Mouse (Mus musculus): ENCODE measurements at regions not wholly inside any gene's neighbourhood (a gene's known extent, or its start where the extent isn't known, plus 50 kb on each side); places are given as distances from the start of the nearest gene placed in this dataset.

GRCm38 (mm10) chr8:29765831-29766230 lies 2318.4 kb downstream of the Poteg start:
- 69% methylated on average over 2 of the region's 2 CpGs for WGBS
- H3K4me3 ChIP-seq (ENCODE audit: low read length): no peak overlapping the region
- H3K27ac ChIP-seq (ENCODE audit: low read length): no peak overlapping the region
- no peaks in the 10 kb centered on the region for H3K9me3 ChIP-seq (ENCODE audit: low read length)
- no peaks in the 10 kb centered on the region for H3K36me3 ChIP-seq (ENCODE audit: insufficient read depth, low read length)
- no peak for ATAC-seq (ENCODE audit: low FRiP score, low TSS enrichment)
- no peak overlapping the region for H3K9ac ChIP-seq (replicated peaks; ENCODE audit: low read length)
- H3K4me2 ChIP-seq (replicated peaks; ENCODE audit: low read depth, low read length): no peak overlapping the region
- no peaks in the 10 kb centered on the region for H3K27me3 ChIP-seq (ENCODE audit: insufficient read depth, low read length)
- no peaks in the 10 kb centered on the region for H3K4me1 ChIP-seq (ENCODE audit: insufficient read depth, low read length)

- Histone ChIP-seq H3K36me3 (ENCODE audit: insufficient read depth, low read length) (no peaks in the 10 kb centered on the region), H3K27me3 (ENCODE audit: insufficient read depth, low read length) (no peaks in the 10 kb centered on the region), H3K4me1 (ENCODE audit: insufficient read depth, low read length) (no peaks in the 10 kb centered on the region), H3K9ac (replicated peaks; ENCODE audit: low read length) (no peak overlapping the region), H3K4me3 (ENCODE audit: low read length) (no peak overlapping the region), H3K9me3 (ENCODE audit: low read length) (no peaks in the 10 kb centered on the region), H3K4me2 (replicated peaks; ENCODE audit: low read depth, low read length) (no peak overlapping the region), H3K27ac (ENCODE audit: low read length) (no peak overlapping the region)
- ATAC-seq (ENCODE audit: low FRiP score, low TSS enrichment): peak; percentile 85
- WGBS: 50% methylated on average over 1 of the region's 1 CpGs
Observed at GRCm38 (mm10) chr8:29766252-29766920, 2318.9 kb downstream of the Poteg start.

DNA sequence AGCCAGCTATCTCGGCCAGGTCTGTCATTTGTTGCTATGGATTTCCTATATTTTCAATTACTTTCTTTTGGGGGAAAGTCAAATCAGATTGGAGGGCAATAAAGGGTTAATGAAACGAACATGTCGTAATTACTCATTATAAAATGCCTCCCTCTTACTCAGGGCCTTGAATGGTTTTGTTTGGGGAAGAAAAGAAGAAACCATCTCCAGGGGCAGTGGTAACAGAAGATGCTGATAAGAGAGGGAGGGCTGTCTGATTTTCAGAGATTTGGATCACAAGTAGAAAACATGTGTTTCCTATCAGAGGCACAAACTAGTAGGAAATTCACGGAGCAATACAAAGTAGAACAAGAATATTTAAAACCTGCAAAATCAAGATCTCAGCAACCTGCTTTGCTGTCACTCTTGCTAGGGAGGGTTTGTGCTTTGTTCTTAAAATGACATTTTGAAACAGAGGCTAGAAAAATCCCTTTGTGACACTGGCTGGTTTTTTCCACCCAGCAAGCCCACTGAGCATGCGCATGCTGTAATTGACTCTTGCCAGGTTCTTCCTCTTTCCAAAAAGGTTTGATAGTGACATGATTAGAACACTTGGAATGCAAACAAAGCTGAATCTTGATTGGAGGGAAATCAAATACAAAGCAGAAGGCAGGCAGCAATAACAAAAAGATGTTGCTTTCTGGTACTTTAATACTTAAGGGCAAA lies 2329.8 kb downstream of the Poteg start:
- no peak overlapping the region for H3K4me2 ChIP-seq (replicated peaks; ENCODE audit: low read depth, low read length)
- H3K27me3 ChIP-seq (ENCODE audit: insufficient read depth, low read length): no peaks in the 10 kb centered on the region
- 64% methylated on average over 5 of the region's 5 CpGs for WGBS
- no peak overlapping the region for H3K27ac ChIP-seq (ENCODE audit: low read length)
- no peaks in the 10 kb centered on the region for H3K4me1 ChIP-seq (ENCODE audit: insufficient read depth, low read length)
- H3K9ac ChIP-seq (replicated peaks; ENCODE audit: low read length): no peak overlapping the region
- no peak for ATAC-seq (ENCODE audit: low FRiP score, low TSS enrichment)
- no peak overlapping the region for H3K4me3 ChIP-seq (ENCODE audit: low read length)
- H3K36me3 ChIP-seq (ENCODE audit: insufficient read depth, low read length): no peaks in the 10 kb centered on the region
- no peaks in the 10 kb centered on the region for H3K9me3 ChIP-seq (ENCODE audit: low read length)

DNA sequence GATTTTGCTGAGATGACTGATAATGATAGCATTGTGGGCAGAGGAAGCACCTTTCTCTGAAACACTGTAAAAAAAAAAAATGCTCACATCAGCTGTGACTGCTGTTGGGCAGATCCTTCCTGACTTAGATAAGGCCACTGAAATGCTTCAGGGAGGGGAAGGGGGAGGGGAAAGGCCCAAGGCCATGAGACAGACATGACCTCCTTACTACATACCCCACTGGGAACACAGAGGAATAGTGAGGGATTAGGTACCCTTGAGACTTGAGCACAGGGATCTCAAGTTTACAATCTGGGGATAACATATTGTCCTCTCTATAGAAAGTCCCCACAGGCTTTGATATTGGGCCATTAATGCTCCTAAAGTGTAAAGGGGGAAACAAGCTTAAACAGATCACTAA lies 2341.7 kb downstream of the Poteg start:
- Histone ChIP-seq H3K27ac (ENCODE audit: low read length) (no peak overlapping the region), H3K4me2 (replicated peaks; ENCODE audit: low read depth, low read length) (no peak overlapping the region), H3K36me3 (ENCODE audit: insufficient read depth, low read length) (no peaks in the 10 kb centered on the region), H3K9ac (replicated peaks; ENCODE audit: low read length) (no peak overlapping the region), H3K9me3 (ENCODE audit: low read length) (no peaks in the 10 kb centered on the region), H3K4me1 (ENCODE audit: insufficient read depth, low read length) (no peaks in the 10 kb centered on the region), H3K27me3 (ENCODE audit: insufficient read depth, low read length) (no peaks in the 10 kb centered on the region), H3K4me3 (ENCODE audit: low read length) (no peak overlapping the region)
- ATAC-seq (ENCODE audit: low FRiP score, low TSS enrichment): 0 out of 2 replicates have a peak, but pooled peaks have one; percentile 49

GRCm38 (mm10) chr8:29790029-29790428 lies 2342.6 kb downstream of the Poteg start:
- no peak overlapping the region for H3K4me3 ChIP-seq (ENCODE audit: low read length)
- 92% methylated on average over 2 of the region's 2 CpGs for WGBS
- ATAC-seq (ENCODE audit: low FRiP score, low TSS enrichment): no peak

GRCm38 (mm10) chr8:29807274-29807673 lies 2359.8 kb downstream of the Poteg start:
- H3K4me2 ChIP-seq (replicated peaks; ENCODE audit: low read depth, low read length): no peak overlapping the region
- no peak for ATAC-seq (ENCODE audit: low FRiP score, low TSS enrichment)
- WGBS: 90% methylated on average over 5 of the region's 5 CpGs
- H3K27ac ChIP-seq (ENCODE audit: low read length): no peak overlapping the region
- H3K27me3 ChIP-seq (ENCODE audit: insufficient read depth, low read length): no peaks in the 10 kb centered on the region
- H3K9me3 ChIP-seq (ENCODE audit: low read length): peaks cover 3% of the 10 kb centered on the region; the same call in 1 of the 2 replicates
- H3K36me3 ChIP-seq (ENCODE audit: insufficient read depth, low read length): no peaks in the 10 kb centered on the region
- H3K4me3 ChIP-seq (ENCODE audit: low read length): no peak overlapping the region
- no peak overlapping the region for H3K9ac ChIP-seq (replicated peaks; ENCODE audit: low read length)
- no peaks in the 10 kb centered on the region for H3K4me1 ChIP-seq (ENCODE audit: insufficient read depth, low read length)

More at GRCm38 (mm10) chr8:29790029-29790428, 2342.6 kb downstream of the Poteg start:
- no peak overlapping the region for H3K27ac ChIP-seq (ENCODE audit: low read length)
- H3K27me3 ChIP-seq (ENCODE audit: insufficient read depth, low read length): no peaks in the 10 kb centered on the region
- H3K9ac ChIP-seq (replicated peaks; ENCODE audit: low read length): no peak overlapping the region
- no peak overlapping the region for H3K4me2 ChIP-seq (replicated peaks; ENCODE audit: low read depth, low read length)
- no peaks in the 10 kb centered on the region for H3K4me1 ChIP-seq (ENCODE audit: insufficient read depth, low read length)
- no peaks in the 10 kb centered on the region for H3K9me3 ChIP-seq (ENCODE audit: low read length)
- no peaks in the 10 kb centered on the region for H3K36me3 ChIP-seq (ENCODE audit: insufficient read depth, low read length)

DNA sequence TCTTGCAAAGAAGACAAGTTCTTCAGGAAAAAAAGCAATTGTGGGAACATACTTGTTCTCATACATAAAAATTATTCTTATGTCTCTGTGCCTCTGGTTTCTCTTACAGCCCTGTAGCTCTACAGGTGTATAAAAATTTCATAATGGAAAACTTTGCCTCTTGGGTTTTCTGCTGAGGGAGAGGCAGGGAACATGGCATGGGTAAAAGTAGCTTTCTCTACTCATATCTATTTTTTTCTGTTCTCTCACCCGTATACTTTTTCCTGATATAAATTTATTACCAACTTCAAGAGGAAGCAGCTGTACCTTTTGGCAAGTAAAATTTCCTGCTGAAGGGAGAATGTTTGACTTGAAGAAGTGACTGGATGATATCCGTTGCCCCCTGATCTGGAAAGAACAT lies 2388.6 kb downstream of the Poteg start:
- 55% methylated on average over 2 of the region's 2 CpGs for WGBS
- no peak for ATAC-seq (ENCODE audit: low FRiP score, low TSS enrichment)
- no peaks in the 10 kb centered on the region for H3K27me3 ChIP-seq (ENCODE audit: insufficient read depth, low read length)
- H3K27ac ChIP-seq (ENCODE audit: low read length): no peak overlapping the region
- no peaks in the 10 kb centered on the region for H3K4me1 ChIP-seq (ENCODE audit: insufficient read depth, low read length)
- no peaks in the 10 kb centered on the region for H3K9me3 ChIP-seq (ENCODE audit: low read length)
- no peak overlapping the region for H3K9ac ChIP-seq (replicated peaks; ENCODE audit: low read length)
- H3K4me2 ChIP-seq (replicated peaks; ENCODE audit: low read depth, low read length): no peak overlapping the region
- H3K36me3 ChIP-seq (ENCODE audit: insufficient read depth, low read length): no peaks in the 10 kb centered on the region
- H3K4me3 ChIP-seq (ENCODE audit: low read length): no peak overlapping the region

All from kidney, embryonic 16.5 days (tissue).